8 mouse cellular contexts compared by ENCODE assay signal in the genomic region with DNA sequence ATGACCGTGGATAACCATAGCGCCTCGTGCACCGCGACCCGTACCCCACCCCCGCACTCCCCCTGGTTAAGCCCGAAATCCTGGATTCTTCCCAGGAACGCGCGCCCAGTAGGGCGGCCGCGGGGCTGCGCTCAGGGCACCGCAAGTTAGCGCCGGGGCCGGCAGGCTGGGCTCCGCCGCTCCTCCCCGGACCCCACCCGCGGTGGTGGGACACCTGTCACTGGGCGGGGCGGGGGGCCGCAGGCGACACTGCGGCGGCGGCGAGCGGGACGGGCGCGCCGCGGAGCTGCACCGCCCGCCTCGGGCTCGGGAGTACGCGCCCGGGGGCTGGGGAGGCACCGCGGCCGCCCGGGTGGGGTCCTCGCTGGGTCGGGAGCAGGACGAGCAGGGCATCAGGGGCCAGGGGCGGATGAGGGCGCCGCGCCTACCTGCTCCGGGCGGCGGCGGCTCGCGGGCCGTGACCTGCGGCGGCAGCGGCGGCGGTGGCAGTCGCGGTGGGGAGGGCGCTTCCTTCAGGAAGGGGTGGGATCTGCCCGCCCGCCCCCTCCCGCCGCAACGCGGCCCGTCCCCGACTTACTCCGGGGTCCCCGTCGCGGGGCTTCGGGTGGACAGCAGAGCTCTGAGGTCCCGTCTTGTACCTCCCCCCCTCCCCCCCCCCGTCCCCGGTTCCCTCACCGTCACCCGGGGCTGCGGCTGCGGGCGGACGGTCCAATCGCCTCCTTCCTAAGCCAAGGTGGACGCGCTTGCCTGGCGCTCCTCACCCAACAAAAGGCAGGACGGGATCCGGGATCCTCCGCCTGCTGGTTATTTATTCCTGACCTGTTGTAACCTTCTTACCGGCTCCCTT. TPM values are rescaled to one million over a fixed set of nuclear protein-coding genes. Genes with fewer than 3 reads are reported as not detected.
A peak's percentile ranks its signal among the peaks of the same experiment; 100 is the strongest.
DNase-seq lines count a peak whose midpoint lies in the region; ATAC-seq and TF ChIP-seq lines count a peak whose summit lies in the region.

No protein-coding gene starts in this region.

- no peak for TF ChIP-seq CTCF in ES-Bruce4 (IDR thresholded peaks at IDR 0.05; ENCODE audit: low read depth, low read length)
- no peak; the same call in 1 of the 2 replicates for TF ChIP-seq CTCF in lung, postnatal 0 days (IDR thresholded peaks at IDR 0.05)

- no peak overlapping the region for H3K27ac ChIP-seq in ES-Bruce4 (ENCODE audit: insufficient read depth, low read length)
- H3K27ac ChIP-seq in embryonic facial prominence, embryonic 12.5 days = 0 out of 2 replicates have a peak overlapping the region, but pooled peaks have one; percentile 3
- no peak overlapping the region; the same call in 1 of the 2 replicates for H3K27ac ChIP-seq in lung, postnatal 0 days (ENCODE audit: low read length)

- 1% methylated on average over 77 of the region's 101 CpGs for WGBS in embryonic facial prominence, embryonic 12.5 days
- WGBS in lung, postnatal 0 days = under 1% methylated on average over 43 of the region's 101 CpGs

- DNase-seq in adrenal gland, adult 8-10 months = peak; percentile 35
- peak; percentile 32 to 41 for DNase-seq in heart, postnatal 10 days
- peak; percentile 61 to 75 for DNase-seq in kidney, postnatal 4 days
- peak; percentile 39 for DNase-seq in lung, postnatal 0 days (ENCODE audit: low spot score)
- DNase-seq in right cerebral cortex, postnatal 10 days (ENCODE audit: low spot score in 2 of 2) = peak; percentile 50
- DNase-seq in spleen, postnatal 14 days (ENCODE audit: low spot score in 2 of 2) = no peak

- TF ChIP-seq EP300 in ES-Bruce4 (IDR thresholded peaks at IDR 0.05; ENCODE audit: insufficient read depth, low read depth, low read length) = no peak
- no peak for TF ChIP-seq EP300 in lung, postnatal 0 days (IDR thresholded peaks at IDR 0.05)

- H3K4me1 ChIP-seq in ES-Bruce4 (ENCODE audit: control insufficient read depth, insufficient read depth, low read length) = no peaks in the 10 kb centered on the region
- peaks cover 3% of the 10 kb centered on the region; the same call in 1 of the 2 replicates for H3K4me1 ChIP-seq in embryonic facial prominence, embryonic 12.5 days
- no peaks in the 10 kb centered on the region for H3K4me1 ChIP-seq in lung, postnatal 0 days (ENCODE audit: insufficient read depth, low read depth, low read length)

- intact Hi-C loops in heart, postnatal 10 days (cut with DNase I) = loop anchor here (2.0 kb wide), 1 partner anchor 82 kb away; no protein-coding TSS in a partner anchor

- peaks cover 21% of the 10 kb centered on the region for H3K27me3 ChIP-seq in ES-Bruce4 (ENCODE audit: control insufficient read depth, insufficient read depth, low read length, poor library complexity, severe bottlenecking)
- H3K27me3 ChIP-seq in embryonic facial prominence, embryonic 12.5 days = peaks cover 40% of the 10 kb centered on the region
- 0 out of 2 replicates have a peak, but pooled peaks cover 6% of the 10 kb centered on the region for H3K27me3 ChIP-seq in lung, postnatal 0 days (replicated peaks; ENCODE audit: insufficient read depth, low read length)

- TF ChIP-seq POLR2A in ES-Bruce4 (IDR thresholded peaks at IDR 0.05; ENCODE audit: insufficient read depth, low read length) = no peak

- no peaks in the 10 kb centered on the region for H3K36me3 ChIP-seq in ES-Bruce4 (ENCODE audit: control insufficient read depth, insufficient read depth, low read length, poor library complexity, severe bottlenecking)
- no peaks in the 10 kb centered on the region for H3K36me3 ChIP-seq in embryonic facial prominence, embryonic 12.5 days
- no peaks in the 10 kb centered on the region for H3K36me3 ChIP-seq in lung, postnatal 0 days (ENCODE audit: insufficient read depth, low read length)

- no peaks in the 10 kb centered on the region for H3K9me3 ChIP-seq in ES-Bruce4 (replicated peaks; ENCODE audit: control insufficient read depth, insufficient read depth, low read length, poor library complexity, severe bottlenecking)
- no peaks in the 10 kb centered on the region for H3K9me3 ChIP-seq in embryonic facial prominence, embryonic 12.5 days
- H3K9me3 ChIP-seq in lung, postnatal 0 days (ENCODE audit: low read length) = no peaks in the 10 kb centered on the region

- H3K4me3 ChIP-seq in ES-Bruce4 (ENCODE audit: low read depth, low read length) = peak overlapping the region; percentile 63
- H3K4me3 ChIP-seq in embryonic facial prominence, embryonic 12.5 days = peak overlapping the region; percentile 80
- H3K4me3 ChIP-seq in lung, postnatal 0 days (ENCODE audit: low read depth, low read length) = peak overlapping the region; percentile 69

- H3K9ac ChIP-seq in ES-Bruce4 (ENCODE audit: low read depth, poor library complexity, severe bottlenecking) = peak overlapping the region; percentile 94
- H3K9ac ChIP-seq in embryonic facial prominence, embryonic 12.5 days = peak overlapping the region; percentile 66
- H3K9ac ChIP-seq in lung, postnatal 0 days (replicated peaks; ENCODE audit: low read depth) = peak overlapping the region; percentile 44

- H3K4me2 ChIP-seq in embryonic facial prominence, embryonic 12.5 days (replicated peaks) = peak overlapping the region; percentile 100
- peak overlapping the region; percentile 92 for H3K4me2 ChIP-seq in lung, postnatal 0 days (replicated peaks; ENCODE audit: low read depth, low read length)

- ATAC-seq in embryonic facial prominence, embryonic 12.5 days (ENCODE audit: insufficient number of reproducible peaks, insufficient read depth, low FRiP score, low TSS enrichment) = peak; percentile 33; the same call in 1 of the 2 replicates
- ATAC-seq in lung, postnatal 0 days = peak; percentile 65

RNA-seq across cellular contexts. Expression of gene Tmem150c, which starts 0.6 kb away (rescaled TPM):
- polyA plus RNA-seq in ES-Bruce4 (2011; ENCODE audit: insufficient read depth, insufficient read length, low read depth, missing spikeins) = 1.1 and 1.2 TPM in 2 replicates
- 10 to 100 TPM; 14.4 to 25.7 (median 18.3) TPM for total RNA-seq in adrenal gland, adult 8-10 months (2022)
- 1.9 and 2.8 TPM in 2 replicates for polyA plus RNA-seq in embryonic facial prominence, embryonic 12.5 days (2016; fragmentation: Nextera tagmentation; extraction: Ambion mirVana)
- 1 to 10 TPM; 4.4 to 4.8 TPM for total RNA-seq in heart, postnatal 10 days (2021)
- polyA plus RNA-seq in lung, postnatal 0 days (2015; fragmentation: Nextera tagmentation; extraction: Ambion mirVana) = 5.4 and 7.6 TPM in 2 replicates

Comparison
In these comparisons a context has a peak if more than half of its experiments do, and no peak if none do; other contexts are left out.
1. H3K9ac ChIP-seq: peak in every context shown above with its lines; median percentile 94 in ES-Bruce4; 66 in embryonic facial prominence, embryonic 12.5 days; 44 in lung, postnatal 0 days.
2. DNase-seq: peak in adrenal gland, adult 8-10 months (single experiment), heart, postnatal 10 days (2 of 2), kidney, postnatal 4 days (2 of 2), lung, postnatal 0 days (single experiment) and right cerebral cortex, postnatal 10 days (2 of 2); none in spleen, postnatal 14 days (0 of 2).
3. Peak in every context shown above with its lines, with median percentiles within 50 percentile points of each other: H3K4me3 ChIP-seq.